Mouse (Mus musculus): ENCODE data around the gene Prickle2.

DNA sequence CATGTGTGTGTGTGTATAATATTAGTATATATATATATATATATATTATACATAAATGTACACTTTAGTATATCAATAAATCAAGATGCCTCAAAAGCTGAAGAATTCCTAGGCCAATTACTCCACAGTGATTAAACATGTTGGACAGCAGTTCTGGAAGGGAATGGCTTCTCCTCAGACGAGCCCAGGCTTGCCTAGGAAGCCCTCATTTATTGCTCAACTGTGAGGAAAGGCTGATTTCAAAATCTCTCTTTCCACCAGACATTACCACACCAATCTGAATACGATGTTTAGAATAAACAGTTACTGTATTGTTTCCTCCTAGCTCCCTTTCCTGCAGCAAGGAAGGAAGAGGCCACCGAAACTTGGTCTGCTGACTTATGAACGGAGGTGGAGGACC lies 152.9 kb downstream of the Prickle2 start:
- no peak for TF ChIP-seq POLR2A (IDR thresholded peaks at IDR 0.05; ENCODE audit: borderline replicate concordance, insufficient read depth, low read length)
- TF ChIP-seq CTCF (IDR thresholded peaks at IDR 0.05; ENCODE audit: borderline replicate concordance, insufficient read depth, low read depth, low read length): no peak
